Comparison of ENCODE assay signal across 19 mouse cellular contexts in the genomic region with DNA sequence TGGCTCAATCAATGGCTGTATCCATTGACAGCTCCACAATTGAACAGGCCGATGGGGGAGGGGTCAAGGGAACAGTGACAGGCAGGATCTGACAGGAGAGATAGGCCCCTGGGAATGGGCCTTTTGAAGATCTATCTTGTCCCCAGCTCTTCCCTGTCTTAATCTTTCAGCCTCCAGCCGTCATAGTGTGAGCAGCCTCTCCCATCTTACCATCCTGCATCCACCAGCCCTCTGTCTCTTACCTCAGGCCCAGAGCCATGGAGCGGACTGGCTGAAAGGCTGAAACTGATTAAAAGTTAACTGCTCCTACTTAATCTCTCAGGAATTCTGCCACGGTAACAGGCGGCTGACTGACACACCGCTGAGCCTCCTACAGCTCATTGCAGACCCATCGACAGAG. TPM values are rescaled to one million over a fixed set of nuclear protein-coding genes. Genes with fewer than 3 reads are reported as not detected.
DNase-seq lines count a peak whose midpoint lies in the region; ATAC-seq lines count a peak whose summit lies in the region.
"Had no signal": no experiment of that assay in that cellular context is flagged by ENCODE, and none has a peak within 500 bp of the region (broad histone marks: within the 10 kb centered on the region; RNA-seq: fewer than 3 reads in every experiment).

No protein-coding gene starts in this region.

- no peaks in the 10 kb centered on the region for H3K9me3 ChIP-seq in kidney, embryonic 16.5 days (ENCODE audit: low read length)
- no peaks in the 10 kb centered on the region for H3K9me3 ChIP-seq in embryonic facial prominence, embryonic 10.5 days
- no peaks in the 10 kb centered on the region for H3K9me3 ChIP-seq in liver, embryonic 16.5 days (replicated peaks; ENCODE audit: control insufficient read depth, low read length)
- H3K9me3 ChIP-seq: embryonic facial prominence, embryonic 13.5 days; hindbrain, embryonic 15.5 days; lung, embryonic 15.5 days had no signal

- H3K4me2 ChIP-seq in kidney, embryonic 16.5 days (replicated peaks; ENCODE audit: low read depth, low read length), result no peak overlapping the region
- H3K4me2 ChIP-seq in liver, embryonic 16.5 days (ENCODE audit: low read depth, low read length), result no peak overlapping the region
- H3K4me2 ChIP-seq: embryonic facial prominence, embryonic 13.5 days; heart, embryonic 11.5 days; hindbrain, embryonic 15.5 days; lung, embryonic 15.5 days had no signal

- WGBS in kidney, embryonic 16.5 days, result 45% methylated on average over 7 of the region's 7 CpGs
- WGBS in embryonic facial prominence, embryonic 10.5 days, result 24% methylated on average over 7 of the region's 7 CpGs
- 43% methylated on average over 7 of the region's 7 CpGs for WGBS in liver, embryonic 16.5 days (ENCODE audit: insufficient replicate concordance)

- no peaks in the 10 kb centered on the region for H3K4me1 ChIP-seq in kidney, embryonic 16.5 days (ENCODE audit: insufficient read depth, low read length)
- H3K4me1 ChIP-seq in embryonic facial prominence, embryonic 10.5 days, result peaks cover 14% of the 10 kb centered on the region
- peaks cover 16% of the 10 kb centered on the region for H3K4me1 ChIP-seq in liver, embryonic 16.5 days (ENCODE audit: control insufficient read depth, low read depth, low read length)
- H3K4me1 ChIP-seq: hindbrain, embryonic 15.5 days had no signal

- no peak overlapping the region for H3K4me3 ChIP-seq in kidney, embryonic 16.5 days (ENCODE audit: low read length)
- H3K4me3 ChIP-seq in embryonic facial prominence, embryonic 10.5 days, result no peak overlapping the region
- H3K4me3 ChIP-seq in liver, embryonic 16.5 days (ENCODE audit: low read depth, low read length), result no peak overlapping the region
- H3K4me3 ChIP-seq: embryonic facial prominence, embryonic 13.5 days; hindbrain, embryonic 15.5 days; left cerebral cortex, adult 2 months; lung, embryonic 15.5 days had no signal

- peak; percentile 49; the same call in 1 of the 2 replicates for ATAC-seq in kidney, embryonic 16.5 days (ENCODE audit: low FRiP score, low TSS enrichment)
- ATAC-seq in liver, embryonic 16.5 days (ENCODE audit: low read depth), result peak; percentile 92
- ATAC-seq: forebrain, postnatal 0 days had no signal

- no peaks in the 10 kb centered on the region for H3K27me3 ChIP-seq in kidney, embryonic 16.5 days (ENCODE audit: insufficient read depth, low read length)
- peaks cover 7% of the 10 kb centered on the region for H3K27me3 ChIP-seq in embryonic facial prominence, embryonic 10.5 days (replicated peaks; ENCODE audit: low read depth, poor library complexity, severe bottlenecking)
- H3K27me3 ChIP-seq in liver, embryonic 16.5 days (ENCODE audit: control insufficient read depth, insufficient read depth, low read depth, low read length), result peaks cover 3% of the 10 kb centered on the region
- H3K27me3 ChIP-seq: embryonic facial prominence, embryonic 13.5 days; hindbrain, embryonic 15.5 days; lung, embryonic 15.5 days had no signal

- no peak overlapping the region for H3K9ac ChIP-seq in kidney, embryonic 16.5 days (replicated peaks; ENCODE audit: low read length)
- peak overlapping the region; percentile 17; the same call in 1 of the 2 replicates for H3K9ac ChIP-seq in liver, embryonic 16.5 days (ENCODE audit: low read depth, low read length)
- H3K9ac ChIP-seq: embryonic facial prominence, embryonic 13.5 days; forebrain, postnatal 0 days; hindbrain, embryonic 15.5 days; lung, embryonic 15.5 days had no signal

- H3K27ac ChIP-seq in kidney, embryonic 16.5 days (ENCODE audit: low read length), result no peak overlapping the region
- 0 out of 2 replicates have a peak overlapping the region, but pooled peaks have one; percentile 3 for H3K27ac ChIP-seq in embryonic facial prominence, embryonic 10.5 days (replicated peaks)
- H3K27ac ChIP-seq in liver, embryonic 16.5 days (ENCODE audit: low read length), result peak overlapping the region; percentile 46
- H3K27ac ChIP-seq: embryonic facial prominence, embryonic 13.5 days; hindbrain, embryonic 15.5 days; left cerebral cortex, adult 2 months; lung, embryonic 15.5 days had no signal

- no peaks in the 10 kb centered on the region for H3K36me3 ChIP-seq in kidney, embryonic 16.5 days (ENCODE audit: insufficient read depth, low read length)
- H3K36me3 ChIP-seq in embryonic facial prominence, embryonic 10.5 days (replicated peaks), result no peaks in the 10 kb centered on the region
- no peaks in the 10 kb centered on the region for H3K36me3 ChIP-seq in liver, embryonic 16.5 days (ENCODE audit: control insufficient read depth, insufficient read depth)
- H3K36me3 ChIP-seq: embryonic facial prominence, embryonic 13.5 days; hindbrain, embryonic 15.5 days; lung, embryonic 15.5 days had no signal

- no peak for DNase-seq in kidney, adult 18-20 months
- peak; percentile 42 for DNase-seq in embryonic facial prominence, embryonic 10.5 days (ENCODE audit: low spot score)
- peak; percentile 82 for DNase-seq in liver
- no peak for DNase-seq in left cerebral cortex, adult 9 months (ENCODE audit: low spot score in 2 of 2)
- DNase-seq in right cerebral cortex, postnatal 14 days, result no peak
- DNase-seq: cerebellum, adult 2 months; forebrain, postnatal 0 days; kidney, adult 11 months; layer of hippocampus, adult 9-11 months; retina, postnatal 1 day; right cerebral cortex, postnatal 4 days; thymus, postnatal 25 days had no signal

RNA-seq across cellular contexts. Expression of a gene that starts 55.6 kb away (rescaled TPM):
- 8.2 and 9.1 TPM in 2 replicates for polyA plus RNA-seq in kidney, embryonic 16.5 days (2015; fragmentation: Nextera tagmentation; extraction: Ambion mirVana)
- 11.5 and 11.6 TPM in 2 replicates for polyA plus RNA-seq in embryonic facial prominence, embryonic 10.5 days (2016; fragmentation: Nextera tagmentation; extraction: Ambion mirVana)
- 11.2 and 12.2 TPM in 2 replicates for polyA plus RNA-seq in liver, embryonic 16.5 days (2015; fragmentation: Nextera tagmentation; extraction: Ambion mirVana)

Comparison
In these comparisons a context has a peak if more than half of its experiments do, and no peak if none do; other contexts are left out.
1. DNase-seq: peak in embryonic facial prominence, embryonic 10.5 days (single experiment) and liver (single experiment); none in kidney, adult 18-20 months (single experiment), left cerebral cortex, adult 9 months (0 of 2) and right cerebral cortex, postnatal 14 days (single experiment).